Mouse (Mus musculus) liver, embryonic 14.5 days (tissue): ENCODE results near the gene Lta.

ENCODE experiments used
- CTCF ChIP-seq: IDR thresholded peaks from 2 replicates; pipeline ENCODE4 v1.5.1; 2016; ENCODE audit warnings: antibody characterized with exemption, low read depth, control low read depth
- EP300 ChIP-seq: IDR thresholded peaks from 2 replicates; pipeline ENCODE4 v1.6.1; 2016; ENCODE audit warnings: antibody characterized with exemption, low read depth

DNA sequence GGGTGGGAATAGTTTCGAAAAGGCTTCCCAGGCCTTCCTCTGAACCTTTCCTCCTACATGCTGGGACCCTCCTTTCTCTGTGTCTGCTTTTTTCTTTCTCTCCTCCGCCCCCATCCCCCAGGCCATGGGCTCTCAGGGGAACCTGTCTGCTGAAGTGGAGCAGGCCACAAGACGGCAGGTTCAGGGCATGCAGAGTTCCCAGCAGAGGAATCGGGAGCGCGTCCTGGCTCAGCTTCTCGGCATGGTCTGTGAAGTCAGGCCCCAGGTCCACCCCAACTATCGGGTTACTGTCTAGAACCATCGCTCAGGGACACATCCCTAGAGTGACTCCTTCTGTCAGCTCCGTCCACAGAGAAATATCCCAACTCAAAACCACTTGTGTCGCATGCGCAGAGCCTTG, 32.4 kb upstream of the Lta start:
- TF ChIP-seq CTCF, result no peak
- TF ChIP-seq EP300, result no peak
